Mouse (Mus musculus) spleen, adult 2 months (tissue): ENCODE results near the gene P2rx1.

Source experiments
- CTCF ChIP-seq: fragments of 200-500 bp; IDR thresholded peaks from 2 replicates; pipeline ENCODE4 v1.5.1; 2011; ENCODE audit warnings: mild to moderate bottlenecking, inconsistent platforms; ENCODE audit not compliant: insufficient read depth, insufficient read length, insufficient replicate concordance; ENCODE audit errors: extremely low read depth
- POLR2A ChIP-seq: fragments of 200-500 bp; IDR thresholded peaks from 2 replicates; pipeline ENCODE4 v1.6.1; 2011; ENCODE audit warnings: low read depth, low read length, inconsistent platforms

- no peak for TF ChIP-seq CTCF
- TF ChIP-seq POLR2A, result no peak
These were observed 9.9 kb downstream of the P2rx1 start for GRCm38 (mm10) chr11:73008826-73009225.
